Comparison of ENCODE assay signal across 22 mouse cellular contexts in the genomic region with DNA sequence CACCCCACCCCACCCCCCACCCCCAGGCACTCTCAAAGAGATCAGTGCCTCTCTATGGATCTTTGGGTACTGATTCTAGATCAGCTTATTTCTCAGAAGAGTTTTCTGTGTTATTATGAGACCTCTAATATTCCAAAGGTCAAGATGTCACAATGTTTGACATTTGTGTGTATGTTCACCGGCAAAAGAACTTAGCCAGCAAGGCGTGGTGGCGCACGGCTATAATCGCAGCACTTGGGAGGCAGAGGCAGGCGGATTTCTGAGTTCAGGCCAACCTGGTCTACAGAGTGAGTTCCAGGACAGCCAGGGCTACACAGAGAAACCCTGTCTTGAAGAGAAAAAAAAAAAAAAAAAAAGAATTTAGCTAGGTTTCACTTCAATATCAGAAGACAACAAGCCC. TPM values are rescaled to one million over a fixed set of nuclear protein-coding genes. Genes with fewer than 3 reads are reported as not detected.
"Had no signal": no experiment of that assay in that cellular context is flagged by ENCODE, and none has a peak within 500 bp of the region (broad histone marks: within the 10 kb centered on the region; RNA-seq: fewer than 3 reads in every experiment).

No protein-coding gene starts in this region.

- DNase-seq: kidney, adult 2 months; kidney, postnatal 25 days; layer of hippocampus, adult 9-11 months; lung, adult 18-20 months; lung, postnatal 10 days; lung, postnatal 36 days; retina, postnatal 1 day; right cerebral cortex, postnatal 25 days; spleen, adult 18-20 months; thymus, adult 2 months; thymus, postnatal 14 days had no signal

- ATAC-seq: intestine, postnatal 0 days; midbrain, embryonic 15.5 days had no signal

- H3K27ac ChIP-seq: kidney, postnatal 0 days; layer of hippocampus, adult 2 months; lung, embryonic 15.5 days; midbrain, embryonic 12.5 days; midbrain, embryonic 15.5 days; neural tube, embryonic 13.5 days; stomach, embryonic 15.5 days had no signal

- H3K9me3 ChIP-seq: lung, embryonic 15.5 days; midbrain, embryonic 12.5 days; midbrain, embryonic 15.5 days; neural tube, embryonic 13.5 days; stomach, embryonic 15.5 days had no signal

- H3K9ac ChIP-seq: lung, embryonic 15.5 days; midbrain, embryonic 12.5 days; midbrain, embryonic 15.5 days; neural tube, embryonic 13.5 days; stomach, embryonic 15.5 days had no signal

- H3K27me3 ChIP-seq: lung, embryonic 15.5 days; midbrain, embryonic 12.5 days; midbrain, embryonic 15.5 days; neural tube, embryonic 13.5 days; stomach, embryonic 15.5 days had no signal

RNA-seq across cellular contexts. Expression of gene Jph2, which starts 19.2 kb away (rescaled TPM):
- total RNA-seq: megakaryocyte progenitor cell, adult 5-6 weeks; megakaryocyte-erythroid progenitor cell, adult 5-6 weeks; neutrophil, adult 5-6 weeks had no signal

RNA-seq across cellular contexts. Expression of gene Gdap1l1, which starts 21.2 kb away (rescaled TPM):
- total RNA-seq: megakaryocyte progenitor cell, adult 5-6 weeks; megakaryocyte-erythroid progenitor cell, adult 5-6 weeks; neutrophil, adult 5-6 weeks had no signal
